Mouse (Mus musculus) lung, postnatal 4 days (tissue): ENCODE data around the gene Urad.

Experiments used
- DNase-seq, 2 experiments: peaks; one replicate each; pipeline ENCODE4 v3.0.0; 2021

Gene Urad

GRCm38 (mm10) chr5:147322183-147322582 is at the start of gene Urad:
TSS of gene Urad (minus strand) at chr5:147322440.
- DNase-seq = no peak

- no peak for DNase-seq
These were observed 48.0 kb upstream of the Urad start for GRCm38 (mm10) chr5:147370276-147370675.

- DNase-seq = no peak
These were observed 46.0 kb upstream of the Urad start for GRCm38 (mm10) chr5:147368221-147368620.

GRCm38 (mm10) chr5:147365995-147366765 is 43.9 kb upstream of the Urad start:
- DNase-seq = no peak

GRCm38 (mm10) chr5:147363054-147363453 is 40.8 kb upstream of the Urad start:
- peak; percentile 27 to 47 for DNase-seq

GRCm38 (mm10) chr5:147358481-147358880 is 36.2 kb upstream of the Urad start:
- DNase-seq = no peak

- peak in 1 of 2 experiments; percentile 21 for DNase-seq
These were observed 35.3 kb upstream of the Urad start for GRCm38 (mm10) chr5:147357536-147357935.

- DNase-seq = no peak
These were observed 34.2 kb upstream of the Urad start for GRCm38 (mm10) chr5:147356260-147357055.

GRCm38 (mm10) chr5:147355788-147356187 is 33.5 kb upstream of the Urad start:
- no peak for DNase-seq

- no peak for DNase-seq
These were observed 32.7 kb upstream of the Urad start for GRCm38 (mm10) chr5:147354985-147355384.

GRCm38 (mm10) chr5:147354161-147354780 is 32.0 kb upstream of the Urad start:
- no peak for DNase-seq

GRCm38 (mm10) chr5:147351931-147352330 is 29.7 kb upstream of the Urad start:
- no peak for DNase-seq

GRCm38 (mm10) chr5:147345981-147346380 is 23.7 kb upstream of the Urad start:
- no peak for DNase-seq

GRCm38 (mm10) chr5:147343904-147344303 is 21.7 kb upstream of the Urad start:
- no peak for DNase-seq

GRCm38 (mm10) chr5:147342901-147343300 is 20.7 kb upstream of the Urad start:
- no peak for DNase-seq

GRCm38 (mm10) chr5:147340741-147341414 is 18.6 kb upstream of the Urad start:
- no peak for DNase-seq

- no peak for DNase-seq
These were observed 17.3 kb upstream of the Urad start for GRCm38 (mm10) chr5:147339560-147339959.

- no peak for DNase-seq
These were observed 16.7 kb upstream of the Urad start for GRCm38 (mm10) chr5:147338967-147339366.

GRCm38 (mm10) chr5:147332711-147333110 is 10.5 kb upstream of the Urad start:
- no peak for DNase-seq

GRCm38 (mm10) chr5:147331547-147331946 is 9.3 kb upstream of the Urad start:
- peak in 1 of 2 experiments; percentile 57 for DNase-seq

- DNase-seq = no peak
These were observed 7.7 kb upstream of the Urad start for GRCm38 (mm10) chr5:147329946-147330345.

- no peak for DNase-seq
These were observed 5.4 kb upstream of the Urad start for GRCm38 (mm10) chr5:147327636-147328035.

GRCm38 (mm10) chr5:147325931-147326330 is 3.7 kb upstream of the Urad start:
- DNase-seq = no peak
